Mouse (Mus musculus) frontal cortex, postnatal 10 days (tissue): ENCODE measurements around the gene Med12l.

Source experiments
- DNase-seq, 2 experiments: peaks; one replicate each; pipeline ENCODE4 v3.0.0; 2022; ENCODE audit warnings: low spot score in 2 of 2, mixed read lengths in 1 of 2

The Med12l gene

GRCm38 (mm10) chr3:59312610-59313009 lies 307.0 kb downstream of the Med12l start:
- no peak for DNase-seq

DNA sequence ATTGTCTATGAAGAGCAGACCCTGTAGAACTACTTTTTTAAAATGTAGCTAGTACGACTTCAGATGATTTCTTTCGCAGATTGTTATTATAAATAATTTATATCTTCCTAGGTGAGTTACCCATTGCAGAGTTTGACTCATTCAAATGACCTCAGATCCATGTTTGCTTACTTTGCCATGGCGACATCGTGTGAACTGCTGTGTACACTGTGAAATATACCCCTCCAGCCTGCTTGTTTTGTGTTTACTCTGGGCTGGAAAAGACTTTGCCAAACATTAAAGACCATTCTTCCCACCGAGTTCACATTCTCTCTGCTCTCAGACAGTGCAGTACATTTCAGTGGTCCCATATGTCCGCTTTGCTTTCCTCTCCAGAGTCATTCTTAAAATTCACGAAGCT lies 310.5 kb downstream of the Med12l start:
- no peak for DNase-seq

- peak in 1 of 2 experiments; percentile 38 for DNase-seq
These were observed 315.8 kb downstream of the Med12l start for GRCm38 (mm10) chr3:59321278-59321876.

GRCm38 (mm10) chr3:59328526-59328925 lies 322.9 kb downstream of the Med12l start:
- DNase-seq: no peak

- no peak for DNase-seq
These were observed 336.2 kb downstream of the Med12l start for GRCm38 (mm10) chr3:59341647-59342427.

- no peak for DNase-seq
These were observed 337.4 kb downstream of the Med12l start for GRCm38 (mm10) chr3:59343026-59343425.

GRCm38 (mm10) chr3:59344065-59344905 lies 338.7 kb downstream of the Med12l start, which contains the start of gene Igsf10:
Gene Igsf10 (minus strand): TSS chr3:59344394.
- peak; percentile 26 to 47 for DNase-seq

GRCm38 (mm10) chr3:59351768-59352167 lies 346.1 kb downstream of the Med12l start:
- no peak for DNase-seq

GRCm38 (mm10) chr3:59354156-59354555 lies 348.5 kb downstream of the Med12l start:
- no peak for DNase-seq

DNA sequence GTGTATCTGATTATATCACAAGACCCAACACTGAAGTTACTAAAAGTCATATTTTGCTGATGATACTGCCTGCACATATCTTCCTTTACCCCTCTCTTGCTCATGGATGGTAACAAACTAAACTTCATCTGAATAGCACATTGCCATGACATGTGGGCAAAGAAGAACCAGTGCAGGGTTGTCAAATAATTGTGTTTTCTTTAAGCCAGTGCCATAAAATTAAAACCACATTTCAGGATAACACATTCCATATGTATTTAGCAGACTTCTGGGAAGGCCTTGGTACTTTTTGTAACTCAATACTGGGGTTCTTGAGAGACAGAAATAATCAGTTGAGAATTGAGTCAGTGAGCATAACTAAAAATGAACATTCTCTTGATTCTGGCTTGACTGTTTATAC lies 354.5 kb downstream of the Med12l start:
- no peak for DNase-seq

- DNase-seq: no peak
These were observed 356.3 kb downstream of the Med12l start for GRCm38 (mm10) chr3:59361895-59362294.
